Mouse (Mus musculus) spleen, adult 2 months (tissue): ENCODE data around the gene Sh3rf1.

Experiments
- CTCF ChIP-seq: fragments of 200-500 bp; IDR thresholded peaks from 2 replicates; pipeline ENCODE4 v1.5.1; 2011; ENCODE audit warnings: mild to moderate bottlenecking, inconsistent platforms; ENCODE audit not compliant: insufficient read depth, insufficient read length, insufficient replicate concordance; ENCODE audit errors: extremely low read depth
- POLR2A ChIP-seq: fragments of 200-500 bp; IDR thresholded peaks from 2 replicates; pipeline ENCODE4 v1.6.1; 2011; ENCODE audit warnings: low read depth, low read length, inconsistent platforms

DNA sequence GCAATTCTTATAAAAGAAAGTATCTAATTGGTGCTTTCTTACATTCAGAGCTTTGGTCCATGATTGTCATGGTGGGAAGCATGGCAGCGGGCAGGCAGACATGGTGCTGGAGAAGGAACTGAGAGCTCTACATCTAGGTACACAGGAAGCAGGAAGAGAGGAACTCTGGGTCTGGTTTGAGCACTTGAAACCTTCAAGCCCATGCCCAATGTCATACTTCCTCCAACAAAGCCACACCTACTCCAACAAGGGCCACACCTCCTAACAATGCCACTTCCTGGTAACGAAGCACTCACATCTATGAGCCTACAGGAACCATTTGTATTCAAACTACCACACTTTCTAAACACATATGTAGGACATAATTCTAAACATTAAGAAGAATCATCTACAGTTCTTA is 5.2 kb upstream of the Sh3rf1 start:
- TF ChIP-seq CTCF (no peak), POLR2A (no peak)
